In genomic region chr11:75984581-75984980, GRCm38 (mm10) we compare ENCODE assay signal across 26 mouse cellular contexts. TPM values are rescaled to one million over a fixed set of nuclear protein-coding genes. Genes with fewer than 3 reads are reported as not detected.
DNase-seq lines count a peak whose midpoint lies in the region; ATAC-seq and TF ChIP-seq lines count a peak whose summit lies in the region.
"Had no signal": no experiment of that assay in that cellular context is flagged by ENCODE, and none has a peak within 500 bp of the region (broad histone marks: within the 10 kb centered on the region; RNA-seq: fewer than 3 reads in every experiment).

No protein-coding gene starts in this region.

- peaks cover 21% of the 10 kb centered on the region for H3K4me1 ChIP-seq in spleen, adult 2 months (ENCODE audit: control insufficient read depth, insufficient read depth, insufficient read length)
- H3K4me1 ChIP-seq: embryonic facial prominence, embryonic 10.5 days; forebrain, embryonic 10.5 days; forebrain, embryonic 12.5 days had no signal

- peak; percentile 37; the same call in 1 of the 2 replicates for ATAC-seq in neutrophil, adult 5-6 weeks (ENCODE audit: extremely low read depth, insufficient number of reproducible peaks, low FRiP score, poor library complexity, severe bottlenecking)
- no peak for ATAC-seq in erythroblast, adult 5-6 weeks (replicated peaks; ENCODE audit: low FRiP score, poor library complexity, severe bottlenecking)
- ATAC-seq: activated CD4-positive, CD25-positive, alpha-beta regulatory T cell, adult 4 months; forebrain, embryonic 14.5 days; forebrain, embryonic 16.5 days had no signal

- no peak overlapping the region for H3K4me3 ChIP-seq in spleen, adult 2 months (ENCODE audit: extremely low read depth, insufficient read depth, insufficient read length)
- H3K4me3 ChIP-seq: embryonic facial prominence, embryonic 10.5 days; embryonic facial prominence, embryonic 12.5 days; erythroblast, embryonic 14.5 days; forebrain, embryonic 10.5 days; forebrain, embryonic 12.5 days had no signal

- DNase-seq in spleen, adult 2 months (ENCODE audit: low read depth in 1 of 2, low spot score in 2 of 2), result peak in 1 of 2 experiments; percentile 30
- no peak for DNase-seq in spleen, postnatal 4 days (ENCODE audit: low spot score in 2 of 2)
- peak; percentile 36 to 52 for DNase-seq in B cell, adult 2 months
- peak; percentile 69 for DNase-seq in CD4-positive helper T cell, adult 2 months (ENCODE audit: low read depth, low spot score)
- no peak for DNase-seq in thymus, postnatal 14 days
- DNase-seq in right cerebral cortex, postnatal 14 days, result no peak
- DNase-seq: adrenal gland, adult 8-10 months; adrenal gland, postnatal 14 days; adrenal gland, postnatal 36 days; cerebellum, adult 11-12 months; cerebellum, adult 2 months; cerebellum, adult 9-10 months; cerebellum, postnatal 10 days; cerebellum, postnatal 25 days had no signal

- TF ChIP-seq POLR2A in spleen, adult 2 months (IDR thresholded peaks at IDR 0.05; ENCODE audit: low read depth, low read length), result no peak

- H3K27ac ChIP-seq in spleen, adult 2 months (ENCODE audit: insufficient read depth, low read length), result peak overlapping the region; percentile 92
- H3K27ac ChIP-seq: embryonic facial prominence, embryonic 10.5 days; embryonic facial prominence, embryonic 12.5 days; forebrain, embryonic 10.5 days; forebrain, embryonic 12.5 days had no signal

- H3K36me3 ChIP-seq in spleen, adult 2 months (ENCODE audit: control insufficient read depth, insufficient read depth, low read length), result no peaks in the 10 kb centered on the region
- H3K36me3 ChIP-seq: embryonic facial prominence, embryonic 10.5 days; embryonic facial prominence, embryonic 12.5 days; forebrain, embryonic 10.5 days; forebrain, embryonic 12.5 days had no signal

- no peak for TF ChIP-seq CTCF in spleen, adult 2 months (IDR thresholded peaks at IDR 0.05; ENCODE audit: extremely low read depth, insufficient read depth, insufficient read length, insufficient replicate concordance)

- no peaks in the 10 kb centered on the region for H3K27me3 ChIP-seq in spleen, adult 2 months (ENCODE audit: control insufficient read depth, insufficient read depth, low read length)
- H3K27me3 ChIP-seq: embryonic facial prominence, embryonic 12.5 days; forebrain, embryonic 12.5 days had no signal

- 64% methylated on average over 1 of the region's 1 CpGs for WGBS in spleen, adult 2 months

RNA-seq across cellular contexts. Expression of gene 1700016K19Rik, which starts 15.1 kb away (rescaled TPM):
- polyA plus RNA-seq in spleen, adult 2 months (2012; rRNA removed), result 0.08 and 0.22 TPM in 2 replicates
- total RNA-seq in neutrophil, adult 5-6 weeks (2017), result not detected in 2 replicates
- not detected in 2 replicates for total RNA-seq in erythroblast, adult 5-6 weeks (2015; ENCODE audit: low replicate concordance)
- total RNA-seq in erythroblast, adult 5-6 weeks (2017; ENCODE audit: low replicate concordance), result not detected in 2 replicates
- total RNA-seq: adrenal gland, adult 18-20 months; adrenal gland, adult 8-10 months; adrenal gland, postnatal 14 days; adrenal gland, postnatal 36 days; MEL had no signal
- polyA plus RNA-seq: erythroblast, embryonic 14.5 days had no signal

RNA-seq across cellular contexts. Expression of gene Rflnb, which starts 43.0 kb away (rescaled TPM):
- 11.5 and 15.5 TPM in 2 replicates for polyA plus RNA-seq in spleen, adult 2 months (2012; rRNA removed)
- total RNA-seq in neutrophil, adult 5-6 weeks (2017), result 69.2 and 73.0 TPM in 2 replicates
- 19.6 and 22.5 TPM in 2 replicates for total RNA-seq in erythroblast, adult 5-6 weeks (2015; ENCODE audit: low replicate concordance)
- 23.4 and 23.6 TPM in 2 replicates for total RNA-seq in erythroblast, adult 5-6 weeks (2017; ENCODE audit: low replicate concordance)

RNA-seq across cellular contexts. Expression of gene Rph3al, which starts 46.4 kb away (rescaled TPM):
- polyA plus RNA-seq in spleen, adult 2 months (2012; rRNA removed), result 3.8 and 5.5 TPM in 2 replicates
- total RNA-seq in neutrophil, adult 5-6 weeks (2017), result 6.6 and 7.9 TPM in 2 replicates
- 5.6 and 11.1 TPM in 2 replicates for total RNA-seq in erythroblast, adult 5-6 weeks (2015; ENCODE audit: low replicate concordance)
- total RNA-seq in erythroblast, adult 5-6 weeks (2017; ENCODE audit: low replicate concordance), result 7.5 and 10.3 TPM in 2 replicates
- polyA plus RNA-seq: erythroblast, embryonic 14.5 days had no signal

Comparison
In these comparisons a context has a peak if more than half of its experiments do, and no peak if none do; other contexts are left out.
1. DNase-seq: peak in B cell, adult 2 months (2 of 2) and CD4-positive helper T cell, adult 2 months (single experiment); none in spleen, postnatal 4 days (0 of 2), thymus, postnatal 14 days (single experiment) and right cerebral cortex, postnatal 14 days (single experiment).